Mouse (Mus musculus) embryonic fibroblast, embryonic 13.5 days (primary cell): ENCODE data around the gene Prss42.

ENCODE experiments used
- CTCF ChIP-seq: IDR thresholded peaks from 2 replicates; pipeline ENCODE4 v1.5.1; 2011; ENCODE audit warnings: mild to moderate bottlenecking, control low read depth, low read length, moderate library complexity, borderline replicate concordance; ENCODE audit not compliant: insufficient read depth
- POLR2A ChIP-seq: IDR thresholded peaks from 2 replicates; pipeline ENCODE4 v1.6.1; 2011; ENCODE audit warnings: low read depth, mild to moderate bottlenecking, control low read depth, low read length, moderate library complexity

- TF ChIP-seq POLR2A: no peak
- TF ChIP-seq CTCF: no peak
These were observed 9.8 kb upstream of the Prss42 start for GRCm38 (mm10) chr9:110788169-110788568.
